Mouse (Mus musculus): ENCODE results near the gene Klk6.

DNA sequence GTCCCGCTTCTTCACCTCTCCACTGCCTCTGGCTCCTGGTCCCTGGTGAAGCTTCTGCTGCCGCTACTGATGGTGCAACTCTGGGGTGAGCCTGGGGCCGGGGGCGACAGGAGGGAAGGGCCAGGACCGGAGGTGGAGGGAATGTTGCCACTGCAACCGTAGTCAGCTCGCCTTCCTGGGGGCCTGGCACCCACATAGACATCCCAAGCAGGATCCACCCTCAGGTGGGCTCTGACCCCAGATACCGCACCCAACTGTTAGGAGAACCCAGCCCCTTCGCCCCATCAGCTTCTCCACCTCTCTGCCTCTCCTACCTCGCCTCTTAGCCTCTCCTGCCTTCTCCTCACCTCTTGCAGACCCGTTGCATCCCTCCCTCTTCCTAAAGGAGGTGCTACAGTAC, 42.8 kb upstream of the Klk6 start:
- TF ChIP-seq CTCF (IDR thresholded peaks at IDR 0.05; ENCODE audit: low read depth, low read length) = no peak
- TF ChIP-seq POLR2A (IDR thresholded peaks at IDR 0.05; ENCODE audit: borderline replicate concordance, low read depth, low read length) = no peak

Data from bone marrow macrophage, adult 2 months (primary cell).